Mouse (Mus musculus): ENCODE data around the gene Nptx2. TPM values are rescaled to one million over a fixed set of nuclear protein-coding genes. Genes with fewer than 3 reads are reported as not detected.

Nptx2 gene
- total RNA-seq (2023; ENCODE audit: inconsistent age) = not detected in 4 replicates

GRCm38 (mm10) chr5:144545653-144546422 lies at the start of gene Nptx2:
TSS of gene Nptx2 (plus strand) at chr5:144545902.

Other genes with a start within 250 kb of the Nptx2 start
- gene Baiap2l1, start 187.8 kb upstream of the Nptx2 start, total RNA-seq (2023; ENCODE audit: inconsistent age) = 4.7 to 6.5 TPM (median 5.6 TPM) in 4 replicates
- gene Tmem130, start 215.9 kb downstream of the Nptx2 start, total RNA-seq (2023; ENCODE audit: inconsistent age) = not detected in 4 replicates
- 132 to 151 TPM (median 144 TPM) in 4 replicates for gene Trrap, start 221.8 kb downstream of the Nptx2 start, total RNA-seq (2023; ENCODE audit: inconsistent age)